Mouse (Mus musculus) urinary bladder, postnatal 4 days (tissue): Measurements from ENCODE around the gene Tmc7.
A peak's percentile ranks its signal among the peaks of the same experiment; 100 is the strongest.

ENCODE experiments used
- DNase-seq, 2 experiments: peaks; one replicate each; pipeline ENCODE4 v3.0.0; 2021 to 2022; ENCODE audit warnings: low spot score in 2 of 2

Gene Tmc7

DNA sequence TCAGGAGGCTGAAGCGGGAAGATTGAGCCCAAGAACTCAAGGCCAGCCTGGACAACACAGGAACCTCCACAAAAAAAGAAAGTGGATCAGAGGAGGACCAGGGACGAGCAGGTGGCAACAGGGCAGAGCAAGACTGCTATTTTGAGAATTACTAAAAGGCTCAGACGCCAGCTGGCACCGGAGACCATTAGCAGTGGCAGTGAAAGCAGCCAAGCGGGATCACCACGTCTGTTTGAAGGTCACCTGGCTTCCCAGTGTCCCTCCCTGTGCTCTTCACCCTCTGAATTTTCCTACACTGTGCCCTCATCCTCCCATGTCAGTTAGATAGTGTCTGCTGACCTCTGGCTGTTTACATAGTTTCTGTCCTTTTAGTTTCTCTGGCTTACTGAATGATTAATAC is 1.3 kb upstream of the Tmc7 start:
- DNase-seq, result no peak

DNA sequence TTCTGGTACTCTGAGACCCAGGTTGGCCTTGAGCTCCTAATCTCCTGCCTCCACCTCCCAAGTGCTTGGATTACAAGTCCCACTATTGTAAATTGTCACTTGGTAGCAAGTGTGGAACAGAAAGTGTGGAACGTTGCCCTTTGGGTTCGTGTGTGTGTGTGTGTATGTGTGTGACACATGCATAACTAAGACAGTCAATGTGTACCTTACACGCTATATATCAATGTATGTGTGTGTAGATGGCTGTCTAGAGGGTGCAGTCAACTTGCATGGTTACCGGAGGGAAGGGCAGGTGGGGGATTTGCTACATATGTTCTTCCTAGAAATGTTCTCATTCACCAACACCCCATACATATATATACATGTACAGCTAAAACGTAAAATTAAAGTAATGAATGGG is 390 bp upstream of the Tmc7 start:
- no peak for DNase-seq

DNA sequence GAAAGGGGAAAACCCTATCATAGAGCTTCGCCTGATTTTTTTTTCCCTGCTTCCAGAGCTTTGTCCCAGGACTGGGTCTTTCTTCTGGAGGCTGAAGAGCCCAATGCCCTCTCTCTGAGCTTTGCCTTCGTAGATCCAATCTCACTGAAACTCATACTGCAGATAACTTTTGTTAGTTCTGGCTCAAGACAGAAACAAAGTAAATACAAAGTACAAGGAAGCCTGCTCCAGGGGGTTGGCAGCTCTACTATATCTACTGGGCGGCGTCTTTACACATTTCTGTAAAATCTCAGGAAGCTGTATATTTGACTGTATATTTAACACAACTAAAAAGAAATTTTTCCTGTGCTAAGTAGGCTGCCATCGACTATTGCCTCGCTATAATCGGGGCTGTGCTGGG is 715 bp downstream of the Tmc7 start:
- DNase-seq, result no peak

DNA sequence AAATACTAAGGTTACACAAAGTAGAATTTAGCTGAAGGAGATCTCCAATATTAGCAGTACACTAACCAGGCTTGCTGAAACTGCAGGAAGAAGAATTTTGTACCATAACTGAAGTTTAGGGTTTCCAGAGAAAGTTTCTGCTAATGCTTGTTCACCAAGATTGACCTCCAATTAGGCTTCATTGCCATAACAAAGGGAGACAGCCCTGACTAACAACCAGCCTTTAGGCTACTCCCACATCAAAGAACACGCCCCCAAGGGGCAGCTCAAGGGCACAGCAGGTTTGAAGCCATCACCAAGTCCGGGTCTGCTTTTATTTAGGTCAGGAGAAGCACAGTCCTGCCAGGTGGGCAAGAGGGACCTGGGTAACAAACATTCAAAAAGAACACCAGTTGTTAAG is 4.6 kb downstream of the Tmc7 start:
- DNase-seq, result no peak

DNA sequence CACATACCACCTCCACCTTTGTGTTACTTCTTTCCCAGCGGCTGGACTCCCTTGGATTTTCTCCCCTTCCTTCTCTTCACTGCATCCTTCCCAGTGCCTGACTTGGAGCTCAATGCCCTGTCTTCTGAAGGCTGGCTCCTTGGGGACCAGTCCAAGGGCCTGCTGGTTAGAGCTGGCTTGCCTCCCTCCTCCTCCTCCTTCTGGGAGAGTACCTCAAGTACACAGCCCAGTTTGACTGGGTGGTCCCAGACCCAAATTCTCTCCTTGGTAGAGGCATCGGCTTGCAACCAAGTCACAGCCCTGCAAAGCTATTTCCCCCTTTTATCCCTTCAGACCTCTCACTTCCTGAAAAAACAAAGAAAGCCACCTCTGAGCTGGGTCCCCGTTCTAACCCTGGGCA is 6.3 kb downstream of the Tmc7 start:
- DNase-seq, result no peak

DNA sequence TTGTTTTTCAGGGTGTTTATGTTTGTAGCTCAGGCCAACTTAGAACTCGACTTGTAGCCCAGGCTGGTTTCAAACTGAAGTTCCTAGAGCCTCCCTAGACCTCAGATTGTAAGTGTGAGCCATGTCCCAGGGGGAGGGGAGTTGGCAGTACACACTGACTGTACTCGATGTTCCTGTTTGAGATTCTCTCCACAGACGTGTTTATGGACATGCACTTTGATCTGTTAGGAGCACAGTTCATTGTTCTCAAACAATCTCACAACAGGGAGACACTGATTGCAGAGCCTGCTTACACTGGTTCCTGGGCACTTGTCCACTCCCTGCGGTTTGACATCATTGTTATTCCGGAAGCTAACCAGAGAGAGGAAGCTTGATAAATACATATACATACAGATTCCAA is 12.5 kb downstream of the Tmc7 start:
- no peak for DNase-seq

DNA sequence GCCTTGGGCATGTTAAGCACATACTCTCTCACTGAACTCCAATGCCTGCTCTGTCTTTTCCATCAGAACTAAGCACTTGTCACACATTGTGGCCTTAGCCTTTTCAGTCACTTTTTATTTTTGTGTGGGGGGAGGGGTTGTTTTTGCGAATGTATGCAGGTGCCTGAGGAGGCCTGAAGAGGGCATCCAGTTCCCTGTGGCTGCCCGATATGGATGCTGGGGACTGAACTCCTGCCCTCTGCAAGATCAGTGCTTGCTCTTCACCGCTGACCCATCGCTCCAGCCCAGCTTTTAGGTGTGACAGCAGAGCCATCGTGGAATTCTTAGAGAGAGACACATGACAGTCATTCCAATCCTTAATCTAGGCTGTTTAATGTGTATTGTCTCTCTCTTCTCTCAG is 13.2 kb downstream of the Tmc7 start:
- no peak for DNase-seq

DNA sequence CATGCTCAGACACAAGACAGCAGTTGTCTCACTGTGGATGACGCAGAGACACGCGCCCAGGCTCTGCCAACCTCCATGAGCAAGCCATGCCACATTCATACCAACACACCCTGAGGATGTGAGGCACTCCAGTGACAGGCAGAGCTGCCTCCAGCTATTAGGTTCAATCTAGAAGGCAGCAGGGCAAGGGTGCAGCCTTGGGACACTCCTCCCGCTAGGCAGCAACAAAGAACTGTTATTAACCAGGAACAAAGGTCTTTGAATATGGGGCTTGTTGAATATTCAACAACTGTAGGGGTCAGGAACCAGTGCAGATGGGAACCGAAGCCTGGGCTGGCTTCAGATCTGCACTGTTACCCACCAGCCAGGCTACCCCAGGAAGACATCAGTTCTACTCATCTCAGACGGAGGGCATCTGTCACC is 15.4 kb downstream of the Tmc7 start:
- DNase-seq, result no peak

DNA sequence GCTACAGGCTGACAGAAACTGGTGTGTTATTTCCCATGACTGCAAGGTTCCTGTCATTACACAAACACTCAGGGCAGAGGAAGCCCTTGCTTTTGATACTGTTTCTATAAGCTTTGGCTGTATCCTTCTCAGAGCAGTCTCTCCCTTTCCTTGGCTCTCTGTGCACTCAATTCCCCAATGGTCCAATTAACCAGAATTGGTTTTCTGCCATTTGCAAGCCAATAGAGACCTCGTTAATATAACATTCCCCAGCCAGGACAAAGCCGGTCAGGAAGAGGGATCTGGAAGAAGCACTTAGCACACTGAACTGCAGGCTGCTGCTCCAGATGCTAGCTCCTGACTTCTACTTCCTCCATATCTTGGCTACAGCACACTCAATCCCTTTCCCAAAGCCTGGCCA is 30.2 kb downstream of the Tmc7 start:
- no peak for DNase-seq

DNA sequence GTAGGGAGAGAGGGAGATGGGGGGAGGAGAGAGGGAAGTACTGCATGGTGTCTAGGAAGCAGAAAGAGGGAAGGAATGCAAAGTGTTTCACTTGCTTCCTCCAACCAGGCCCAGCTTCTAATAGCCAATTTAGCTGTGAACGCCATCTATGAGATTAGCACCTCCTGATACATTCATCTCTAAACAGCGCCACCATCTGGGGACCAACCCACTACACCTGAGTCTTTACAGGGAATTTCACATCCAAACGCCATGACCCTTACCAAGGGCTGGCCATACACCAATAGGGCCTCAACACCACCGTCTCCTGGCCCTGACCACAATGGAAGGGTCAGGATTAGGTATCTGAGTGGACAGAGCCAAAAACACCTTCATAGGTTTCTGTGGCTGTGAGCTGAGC is 30.7 kb downstream of the Tmc7 start:
- no peak for DNase-seq

DNA sequence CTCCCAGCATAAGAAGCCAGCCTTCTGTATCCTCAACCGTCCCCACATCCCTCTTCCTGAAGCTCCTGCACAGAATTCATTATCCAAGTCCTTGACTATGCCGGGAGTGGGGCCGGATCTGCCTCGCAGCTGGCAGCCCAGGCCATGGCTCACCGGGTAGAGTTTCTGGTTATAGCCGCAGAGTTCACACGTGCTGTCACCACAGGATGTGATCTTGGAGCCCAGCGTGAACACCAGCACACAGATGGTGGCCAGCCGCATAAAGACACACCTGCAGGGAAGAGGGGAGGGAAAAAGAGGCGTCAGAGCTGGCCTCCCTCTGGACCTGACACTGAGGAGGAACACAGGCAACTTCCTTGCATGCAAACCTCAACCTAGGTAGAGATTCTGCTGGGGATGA is 37.1 kb downstream of the Tmc7 start:
- DNase-seq, result no peak

DNA sequence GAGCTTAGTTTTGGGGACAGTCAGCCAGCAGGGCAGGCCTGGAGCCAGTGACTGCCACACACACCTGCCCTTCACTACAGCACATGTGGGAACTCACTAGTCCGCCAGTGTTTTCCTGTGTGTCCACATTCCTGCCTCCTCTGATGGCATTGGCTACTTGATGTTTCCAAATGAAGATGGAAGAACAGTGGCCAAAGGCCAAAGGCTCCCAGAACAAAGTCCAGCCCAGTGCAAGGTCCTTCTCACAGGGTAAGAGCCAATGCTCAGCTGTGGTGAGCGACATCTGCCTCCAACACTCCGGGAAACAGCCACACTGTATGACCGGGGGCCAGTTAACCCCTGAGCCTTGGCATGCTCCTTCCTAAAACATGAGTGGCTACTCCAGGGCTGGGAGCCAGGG is 40.4 kb downstream of the Tmc7 start:
- no peak for DNase-seq

DNA sequence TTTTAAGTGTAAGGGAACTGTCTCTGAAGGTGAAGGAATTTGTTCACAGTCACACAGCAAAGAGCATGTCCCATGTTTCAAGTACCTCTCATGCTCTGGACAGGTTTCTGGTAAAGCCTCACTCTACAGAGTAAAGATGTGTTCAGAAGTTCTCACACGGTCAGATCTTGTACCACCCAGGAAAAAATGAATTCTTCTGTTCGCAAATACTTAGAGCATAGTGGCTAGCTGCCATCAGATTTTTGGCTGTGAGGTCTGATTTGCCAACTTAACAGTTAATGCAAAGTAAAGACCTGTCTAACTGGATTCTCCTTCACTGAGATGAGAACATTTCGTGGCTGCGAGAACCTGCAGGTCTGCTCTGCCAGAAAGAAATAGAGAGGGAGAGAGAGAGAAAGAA is 49.5 kb downstream of the Tmc7 start:
- no peak for DNase-seq

DNA sequence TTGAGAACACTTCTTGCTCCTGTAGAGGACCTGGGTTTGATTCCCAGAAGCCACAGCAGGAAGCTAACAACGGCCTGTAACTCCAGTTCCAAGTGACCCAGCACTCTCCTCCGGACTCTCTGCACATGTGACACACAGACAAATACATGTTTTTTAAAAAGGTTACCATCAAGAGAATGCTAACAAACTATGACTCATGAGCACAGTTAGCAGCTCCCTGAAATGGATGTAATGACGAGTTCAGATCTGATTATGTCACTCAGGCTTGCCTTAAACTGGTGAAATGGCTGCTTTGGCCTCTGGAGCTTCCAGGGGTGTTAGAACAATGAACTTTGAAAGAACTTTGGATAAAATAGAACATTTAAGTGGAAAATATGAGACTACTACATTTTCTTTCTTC is 50.2 kb downstream of the Tmc7 start:
- no peak for DNase-seq

DNA sequence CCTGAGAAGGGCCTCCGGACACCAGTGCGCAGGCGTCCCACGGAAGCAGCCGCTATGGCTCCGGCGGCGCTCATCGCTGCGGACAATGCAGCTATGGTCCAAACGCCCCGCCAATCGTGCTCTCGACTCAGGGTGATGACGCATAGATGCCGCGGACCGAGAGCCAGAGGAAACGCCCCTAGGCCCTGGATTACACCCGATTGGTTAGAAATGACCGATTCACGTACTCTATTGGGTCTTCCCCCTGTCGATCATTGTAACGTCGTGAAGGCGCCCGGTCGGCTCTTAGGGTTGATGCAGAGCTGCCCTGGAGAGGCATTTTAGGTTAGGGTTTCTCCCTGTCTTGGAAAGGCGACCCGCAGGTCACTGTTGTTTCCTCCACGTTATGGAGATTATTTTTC is 51.4 kb downstream of the Tmc7 start, which contains the start of gene Coq7:
Gene Coq7 (minus strand): TSS at position 179 of the 401 bp plus-strand sequence.
- peak; percentile 91 to 92 for DNase-seq

DNA sequence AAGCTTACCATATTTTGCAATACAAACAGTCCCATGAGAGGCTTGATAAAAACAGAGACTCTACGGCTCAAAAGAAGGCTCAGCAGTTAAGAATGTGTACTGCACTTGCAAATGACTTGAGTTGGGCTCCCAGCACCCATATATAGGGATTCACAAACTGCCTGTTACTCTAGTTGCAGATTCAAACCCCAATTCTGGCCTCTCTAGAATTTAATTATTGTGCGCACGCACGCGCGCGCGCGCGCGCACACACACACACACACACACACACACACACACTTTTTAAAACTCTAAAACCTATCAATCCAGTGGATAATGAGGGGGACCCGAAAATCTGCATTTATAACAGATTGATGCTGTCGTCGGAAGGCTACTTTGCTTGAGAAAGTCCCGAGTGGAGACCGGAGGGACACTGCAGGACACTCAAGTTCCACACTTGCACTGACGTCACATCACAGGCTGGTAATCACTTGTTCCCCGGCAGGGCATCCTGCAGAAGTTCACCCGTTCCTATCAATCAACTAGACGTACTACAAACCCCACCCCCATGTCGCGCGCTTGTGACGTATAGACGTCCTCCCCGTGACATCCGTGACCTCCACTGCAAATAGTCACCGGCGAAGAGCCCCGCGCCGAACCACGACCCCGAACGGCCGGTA is 51.9 kb downstream of the Tmc7 start:
- DNase-seq, result peak; percentile 87 to 97

DNA sequence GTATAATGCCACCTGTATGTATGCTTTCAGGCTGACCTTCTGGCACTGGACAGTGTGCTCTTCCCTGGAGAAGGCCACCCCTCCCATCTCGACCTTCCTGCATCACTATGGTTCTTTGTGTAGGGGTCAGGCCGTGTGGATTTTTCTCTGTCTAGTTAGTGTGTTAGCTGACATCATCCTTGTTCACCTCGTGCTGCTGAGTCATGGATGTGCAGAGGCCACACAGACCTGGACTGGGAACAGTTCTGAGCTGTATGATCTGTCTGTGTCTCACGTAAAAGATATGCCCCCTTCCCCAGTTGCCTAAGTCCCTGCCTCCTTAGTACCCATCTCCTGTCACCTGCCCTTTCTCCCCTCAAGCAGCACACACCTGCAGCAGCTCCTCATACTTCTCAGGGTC is 57.6 kb downstream of the Tmc7 start:
- DNase-seq, result no peak

DNA sequence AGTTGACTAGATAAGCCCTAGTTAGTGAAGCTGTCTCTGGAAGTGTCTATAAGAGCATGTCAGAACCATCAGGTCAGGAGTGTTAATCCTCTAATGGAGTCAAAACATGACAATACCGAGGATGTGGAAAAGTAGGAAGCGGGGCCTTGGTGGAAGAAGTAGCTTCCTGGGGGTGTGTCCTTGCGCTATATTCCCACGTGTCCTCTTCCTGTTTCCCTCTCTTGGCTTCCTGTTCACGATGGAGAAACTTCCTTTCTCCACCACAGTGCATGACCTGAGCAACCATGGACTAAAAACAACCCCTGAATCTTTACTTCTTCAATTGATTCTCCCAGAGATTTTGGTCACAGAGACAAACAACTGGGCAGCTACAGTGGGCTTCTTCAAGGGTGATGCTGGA is 62.5 kb downstream of the Tmc7 start:
- DNase-seq, result no peak

DNA sequence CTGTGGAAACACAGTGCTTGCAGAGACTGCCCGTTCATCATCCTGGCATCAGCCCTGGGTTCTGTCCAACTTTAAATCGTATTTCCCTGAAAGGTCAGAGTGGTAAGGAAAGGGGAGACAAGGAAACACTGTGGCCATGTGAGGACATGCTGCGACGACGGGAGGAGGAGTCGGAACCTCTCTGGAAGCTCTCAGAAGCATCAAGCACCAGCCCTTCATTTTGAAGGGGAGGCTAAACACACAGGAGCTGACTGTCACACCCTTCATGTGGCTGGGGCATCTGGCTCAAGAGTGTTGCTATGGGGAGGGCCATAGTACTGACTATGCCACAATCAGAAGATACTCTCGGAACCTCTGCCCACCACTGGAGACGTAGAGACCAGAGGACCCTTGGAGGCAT is 64.9 kb downstream of the Tmc7 start:
- no peak for DNase-seq

DNA sequence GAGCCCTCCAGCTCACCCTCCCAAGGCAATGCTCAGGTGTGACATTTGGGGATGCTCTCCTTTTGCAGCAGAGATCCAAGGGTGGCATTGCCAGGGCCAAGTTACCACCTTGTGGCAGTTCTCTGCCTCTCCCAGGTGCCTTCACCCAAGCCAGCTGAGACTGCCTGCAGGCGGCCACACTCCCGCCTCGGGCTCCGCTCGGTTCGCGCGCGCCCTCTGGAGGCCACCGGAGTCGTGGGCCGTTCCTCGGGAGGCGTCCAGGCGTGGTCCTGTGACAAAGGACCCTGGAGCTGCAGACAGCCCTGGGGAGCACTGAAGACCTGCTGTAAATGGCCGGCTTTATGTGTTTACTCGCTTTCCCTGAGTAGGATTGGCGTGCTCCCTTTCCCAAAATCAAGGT is 65.8 kb downstream of the Tmc7 start:
- peak; percentile 68 to 86 for DNase-seq

DNA sequence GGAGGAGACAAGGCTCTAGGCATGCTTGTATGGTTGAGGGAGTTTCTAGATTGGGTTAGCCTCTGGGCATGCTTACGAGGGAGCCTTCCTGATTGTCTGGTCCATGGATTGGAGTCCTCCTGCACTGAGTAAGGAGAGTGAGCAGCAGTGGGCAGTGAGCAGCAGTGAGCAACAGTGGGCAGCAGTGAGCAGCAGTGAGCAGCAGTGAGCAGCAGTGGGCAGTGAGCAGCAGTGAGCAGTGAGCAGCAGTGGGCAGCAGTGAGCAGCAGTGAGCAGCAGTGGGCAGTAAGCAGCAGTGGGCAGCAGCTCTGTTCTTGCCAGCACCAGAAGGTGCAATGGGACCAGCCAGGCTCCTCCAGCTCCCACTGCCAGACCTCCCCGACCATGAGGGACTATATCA is 66.7 kb downstream of the Tmc7 start:
- no peak for DNase-seq

DNA sequence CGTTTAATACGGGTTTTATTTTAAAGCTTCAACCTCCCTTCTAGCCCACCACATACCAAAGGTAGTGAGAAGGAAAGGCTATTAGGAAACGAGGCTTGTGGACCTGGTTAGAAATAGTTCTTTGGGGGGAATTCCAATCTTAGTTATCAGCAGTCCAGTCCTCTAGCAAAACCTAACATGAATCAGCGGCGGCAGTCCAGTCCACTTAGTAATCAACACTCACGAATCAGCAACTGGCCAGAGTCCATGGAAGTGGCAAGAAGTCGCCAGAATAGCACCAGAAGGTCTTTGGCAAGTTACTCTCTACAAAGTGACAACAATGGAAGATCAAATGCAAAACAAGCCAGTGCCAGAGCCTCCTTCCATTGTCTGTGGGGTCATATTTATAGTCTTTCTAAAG is 76.0 kb downstream of the Tmc7 start:
- DNase-seq, result no peak

DNA sequence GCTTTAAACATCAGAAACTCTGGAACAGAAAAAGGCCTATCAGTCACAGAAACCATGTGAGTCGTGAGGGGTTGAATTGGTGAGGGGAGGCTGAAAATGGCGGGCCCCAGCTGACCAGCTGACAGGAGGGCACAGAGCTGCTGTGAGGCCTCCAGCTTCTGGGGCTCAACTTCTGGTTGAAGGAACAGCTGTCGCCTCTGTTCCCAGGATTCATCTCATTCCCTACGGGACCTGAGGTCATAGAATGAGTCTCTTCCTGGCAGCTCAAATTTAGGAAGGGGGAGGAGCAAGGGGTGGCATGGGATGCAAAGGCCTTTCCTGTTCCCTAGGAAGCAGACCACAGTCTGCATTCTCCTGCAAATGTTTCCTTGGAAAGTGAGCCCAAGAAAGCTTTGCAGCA is 80.7 kb downstream of the Tmc7 start:
- DNase-seq, result no peak

DNA sequence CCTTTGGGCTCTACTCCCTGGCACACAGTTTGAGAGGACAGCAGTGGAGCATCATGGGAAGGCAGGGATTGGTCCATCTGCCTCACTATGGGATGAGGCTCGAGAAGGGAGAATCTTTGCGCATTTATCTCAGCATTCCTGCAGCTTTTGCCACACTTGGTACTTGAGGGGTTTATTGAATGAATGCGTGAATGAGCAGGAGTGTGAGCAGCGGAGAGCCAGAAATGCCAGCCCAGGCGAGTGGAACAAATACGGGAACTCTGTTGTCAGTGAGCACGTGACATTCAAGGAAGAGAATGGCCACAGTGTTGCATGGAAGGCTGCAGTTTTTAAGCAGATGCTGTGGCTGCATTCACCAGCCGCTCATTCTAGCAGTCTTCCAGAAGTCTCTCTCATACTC is 82.2 kb downstream of the Tmc7 start:
- DNase-seq, result no peak
